Mouse (Mus musculus): ENCODE results near the gene Bcan. TPM values are rescaled to one million over a fixed set of nuclear protein-coding genes. Genes with fewer than 3 reads are reported as not detected.

Bcan gene
- polyA plus RNA-seq, 1 experiment = 0.23 TPM

- Histone ChIP-seq H3K36me3 (ENCODE audit: control insufficient read depth, insufficient read depth, low read length) (no peaks in the 10 kb centered on the region), H3K4me3 (ENCODE audit: control insufficient read depth, low read depth, low read length) (no peak overlapping the region), H3K27ac (ENCODE audit: control insufficient read depth, insufficient read depth, low read depth, low read length) (no peak overlapping the region), H3K27me3 (ENCODE audit: control insufficient read depth, insufficient read depth, low read length) (no peaks in the 10 kb centered on the region; the same call in 1 of the 2 replicates), H3K4me1 (ENCODE audit: control insufficient read depth, insufficient read depth, low read length) (peaks cover 7% of the 10 kb centered on the region)
- no peak for TF ChIP-seq CTCF (IDR thresholded peaks at IDR 0.05; ENCODE audit: control insufficient read depth, insufficient read depth, insufficient replicate concordance, low read depth, low read length)
- TF ChIP-seq POLR2A (IDR thresholded peaks at IDR 0.05; ENCODE audit: control insufficient read depth, low read depth, low read length) = no peak
Observed at GRCm38 (mm10) chr3:87958476-87958875, 41.6 kb downstream of the Bcan start.

- Histone ChIP-seq H3K27ac (ENCODE audit: control insufficient read depth, insufficient read depth, low read depth, low read length) (no peak overlapping the region), H3K36me3 (ENCODE audit: control insufficient read depth, insufficient read depth, low read length) (no peaks in the 10 kb centered on the region), H3K4me3 (ENCODE audit: control insufficient read depth, low read depth, low read length) (no peak overlapping the region), H3K27me3 (ENCODE audit: control insufficient read depth, insufficient read depth, low read length) (no peaks in the 10 kb centered on the region; the same call in 1 of the 2 replicates), H3K4me1 (ENCODE audit: control insufficient read depth, insufficient read depth, low read length) (peaks cover 7% of the 10 kb centered on the region)
- TF ChIP-seq POLR2A (IDR thresholded peaks at IDR 0.05; ENCODE audit: control insufficient read depth, low read depth, low read length) (no peak), CTCF (IDR thresholded peaks at IDR 0.05; ENCODE audit: control insufficient read depth, insufficient read depth, insufficient replicate concordance, low read depth, low read length) (no peak)
Observed at GRCm38 (mm10) chr3:87958056-87958455, 42.0 kb downstream of the Bcan start.

GRCm38 (mm10) chr3:87952440-87952839 lies 47.6 kb downstream of the Bcan start:
- TF ChIP-seq POLR2A (IDR thresholded peaks at IDR 0.05; ENCODE audit: control insufficient read depth, low read depth, low read length) (no peak), CTCF (IDR thresholded peaks at IDR 0.05; ENCODE audit: control insufficient read depth, insufficient read depth, insufficient replicate concordance, low read depth, low read length) (no peak)
- no peaks in the 10 kb centered on the region for H3K36me3 ChIP-seq (ENCODE audit: control insufficient read depth, insufficient read depth, low read length)
- no peaks in the 10 kb centered on the region; the same call in none of the 2 replicates for H3K27me3 ChIP-seq (ENCODE audit: control insufficient read depth, insufficient read depth, low read length)
- H3K27ac ChIP-seq (ENCODE audit: control insufficient read depth, insufficient read depth, low read depth, low read length) = no peak overlapping the region
- H3K4me1 ChIP-seq (ENCODE audit: control insufficient read depth, insufficient read depth, low read length) = peaks cover 30% of the 10 kb centered on the region
- H3K4me3 ChIP-seq (ENCODE audit: control insufficient read depth, low read depth, low read length) = no peak overlapping the region; the same call in 1 of the 2 replicates

GRCm38 (mm10) chr3:87951946-87952345 lies 48.1 kb downstream of the Bcan start:
- TF ChIP-seq CTCF (IDR thresholded peaks at IDR 0.05; ENCODE audit: control insufficient read depth, insufficient read depth, insufficient replicate concordance, low read depth, low read length) (no peak), POLR2A (IDR thresholded peaks at IDR 0.05; ENCODE audit: control insufficient read depth, low read depth, low read length) (no peak)
- H3K27ac ChIP-seq (ENCODE audit: control insufficient read depth, insufficient read depth, low read depth, low read length) = no peak overlapping the region
- peaks cover 35% of the 10 kb centered on the region for H3K4me1 ChIP-seq (ENCODE audit: control insufficient read depth, insufficient read depth, low read length)
- H3K4me3 ChIP-seq (ENCODE audit: control insufficient read depth, low read depth, low read length) = peak overlapping the region; percentile 9; the same call in 1 of the 2 replicates
- no peaks in the 10 kb centered on the region; the same call in none of the 2 replicates for H3K27me3 ChIP-seq (ENCODE audit: control insufficient read depth, insufficient read depth, low read length)
- no peaks in the 10 kb centered on the region for H3K36me3 ChIP-seq (ENCODE audit: control insufficient read depth, insufficient read depth, low read length)

GRCm38 (mm10) chr3:87949955-87950515 lies 50.0 kb downstream of the Bcan start:
- no peak overlapping the region for H3K27ac ChIP-seq (ENCODE audit: control insufficient read depth, insufficient read depth, low read depth, low read length)
- TF ChIP-seq CTCF (IDR thresholded peaks at IDR 0.05; ENCODE audit: control insufficient read depth, insufficient read depth, insufficient replicate concordance, low read depth, low read length) (no peak), POLR2A (IDR thresholded peaks at IDR 0.05; ENCODE audit: control insufficient read depth, low read depth, low read length) (no peak)
- no peaks in the 10 kb centered on the region; the same call in none of the 2 replicates for H3K27me3 ChIP-seq (ENCODE audit: control insufficient read depth, insufficient read depth, low read length)
- H3K4me1 ChIP-seq (ENCODE audit: control insufficient read depth, insufficient read depth, low read length) = peaks cover 40% of the 10 kb centered on the region
- no peak overlapping the region for H3K4me3 ChIP-seq (ENCODE audit: control insufficient read depth, low read depth, low read length)
- no peaks in the 10 kb centered on the region for H3K36me3 ChIP-seq (ENCODE audit: control insufficient read depth, insufficient read depth, low read length)

- no peak for TF ChIP-seq CTCF (IDR thresholded peaks at IDR 0.05; ENCODE audit: control insufficient read depth, insufficient read depth, insufficient replicate concordance, low read depth, low read length)
- no peak for TF ChIP-seq POLR2A (IDR thresholded peaks at IDR 0.05; ENCODE audit: control insufficient read depth, low read depth, low read length)
- Histone ChIP-seq H3K36me3 (ENCODE audit: control insufficient read depth, insufficient read depth, low read length) (no peaks in the 10 kb centered on the region), H3K27ac (ENCODE audit: control insufficient read depth, insufficient read depth, low read depth, low read length) (no peak overlapping the region), H3K4me3 (ENCODE audit: control insufficient read depth, low read depth, low read length) (no peak overlapping the region), H3K27me3 (ENCODE audit: control insufficient read depth, insufficient read depth, low read length) (no peaks in the 10 kb centered on the region; the same call in none of the 2 replicates), H3K4me1 (ENCODE audit: control insufficient read depth, insufficient read depth, low read length) (peaks cover 40% of the 10 kb centered on the region)
Observed at GRCm38 (mm10) chr3:87949266-87949954, 50.6 kb downstream of the Bcan start.

- H3K4me3 ChIP-seq (ENCODE audit: control insufficient read depth, low read depth, low read length) = peak within 1 kb of the TSS; percentile 36
- H3K4me1 ChIP-seq (ENCODE audit: control insufficient read depth, insufficient read depth, low read length) = peaks cover 40% of the 10 kb centered on the region
- no peaks in the 10 kb centered on the region; the same call in none of the 2 replicates for H3K27me3 ChIP-seq (ENCODE audit: control insufficient read depth, insufficient read depth, low read length)
- no peaks in the 10 kb centered on the region for H3K36me3 ChIP-seq (ENCODE audit: control insufficient read depth, insufficient read depth, low read length)
- TF ChIP-seq POLR2A (IDR thresholded peaks at IDR 0.05; ENCODE audit: control insufficient read depth, low read depth, low read length) (no peak), CTCF (IDR thresholded peaks at IDR 0.05; ENCODE audit: control insufficient read depth, insufficient read depth, insufficient replicate concordance, low read depth, low read length) (no peak)
- no peak within 1 kb of the TSS for H3K27ac ChIP-seq (ENCODE audit: control insufficient read depth, insufficient read depth, low read depth, low read length)
Observed at GRCm38 (mm10) chr3:87948378-87949265, 51.4 kb downstream of the Bcan start, which contains the start of gene Crabp2. Gene Crabp2 (plus strand): TSS chr3:87948666.
